Mouse (Mus musculus) stomach, embryonic 14.5 days (tissue): ENCODE measurements at regions not wholly inside any gene's neighbourhood (a gene's known extent, or its start where the extent isn't known, plus 50 kb on each side); places are given as distances from the start of the nearest gene placed in this dataset.

Experiments
- ATAC-seq: fragments of 200-750 bp; cut with Nextera tagmentation; 2 replicates; pipeline ENCODE4 v1.8.0; 2017; ENCODE audit warnings: low read depth, moderate TSS enrichment; ENCODE audit not compliant: insufficient number of reproducible peaks, insufficient read depth, low FRiP score
- H3K27ac ChIP-seq: fragments of 300-500 bp; sonication (generic); 2 replicates; pipeline ENCODE4 v1.5.1; 2014; ENCODE audit warnings: mild to moderate bottlenecking, low read length, moderate library complexity, mixed read lengths
- H3K27me3 ChIP-seq: fragments of 300-500 bp; sonication (generic); 2 replicates; pipeline ENCODE4 v1.6.1; 2014; ENCODE audit warnings: low read length, control low read depth, mixed read lengths; ENCODE audit not compliant: control insufficient read depth, insufficient read depth
- H3K36me3 ChIP-seq: fragments of 300-500 bp; sonication (generic); 2 replicates; pipeline ENCODE4 v1.6.1; 2014; ENCODE audit warnings: mild to moderate bottlenecking, control low read depth, low read length, moderate library complexity, mixed read lengths; ENCODE audit not compliant: control insufficient read depth, insufficient read depth
- H3K4me1 ChIP-seq: fragments of 300-500 bp; sonication (generic); 2 replicates; pipeline ENCODE4 v1.6.1; 2014; ENCODE audit warnings: low read length, control low read depth, mixed read lengths; ENCODE audit not compliant: control insufficient read depth, insufficient read depth
- H3K4me2 ChIP-seq: fragments of 300-500 bp; sonication (generic); replicated peaks from 2 replicates; pipeline ENCODE4 v1.6.1; 2014; ENCODE audit warnings: low read depth, low read length, control low read depth
- H3K4me3 ChIP-seq: fragments of 300-500 bp; sonication (generic); 2 replicates; pipeline ENCODE4 v1.5.1; 2014; ENCODE audit warnings: low read depth, low read length, control low read depth
- H3K9ac ChIP-seq: fragments of 300-500 bp; sonication (generic); replicated peaks from 2 replicates; pipeline ENCODE4 v1.6.1; 2014; ENCODE audit warnings: low read depth, mild to moderate bottlenecking, control low read depth, low read length, moderate library complexity, mixed read lengths
- H3K9me3 ChIP-seq: fragments of 300-500 bp; sonication (generic); 2 replicates; pipeline ENCODE4 v1.6.1; 2016; ENCODE audit warnings: low read depth, low read length, control low read depth; ENCODE audit not compliant: control insufficient read depth
- WGBS: fragments of 180-500 bp; shearing (Covaris S2); extraction: QIAGEN DNeasy Blood & Tissue Kit; methylation state at CpG from one replicate; pipeline ENCODE4 v1.1.7; 2014; 5-methylcytosine and 5-hydroxymethylcytosine counted together

- WGBS: 74% methylated on average over 6 of the region's 6 CpGs
- Histone ChIP-seq H3K4me2 (no peak overlapping the region), H3K9ac (no peak overlapping the region), H3K9me3 (no peaks in the 10 kb centered on the region), H3K4me3 (no peak overlapping the region), H3K36me3 (no peaks in the 10 kb centered on the region), H3K27ac (no peak overlapping the region), H3K4me1 (no peaks in the 10 kb centered on the region), H3K27me3 (no peaks in the 10 kb centered on the region)
- ATAC-seq: no peak
These were observed 66.5 kb downstream of the Otx2 start for GRCm38 (mm10) chr14:48607131-48607530.

- Histone ChIP-seq H3K27me3 (no peaks in the 10 kb centered on the region), H3K4me3 (no peak overlapping the region), H3K27ac (no peak overlapping the region), H3K4me2 (no peak overlapping the region), H3K36me3 (no peaks in the 10 kb centered on the region), H3K9ac (no peak overlapping the region), H3K9me3 (no peaks in the 10 kb centered on the region), H3K4me1 (no peaks in the 10 kb centered on the region)
- ATAC-seq: no peak
- 64% methylated on average over 6 of the region's 6 CpGs for WGBS
These were observed 70.1 kb downstream of the Otx2 start for GRCm38 (mm10) chr14:48603490-48603889.

- H3K4me2 ChIP-seq: no peak overlapping the region
- no peaks in the 10 kb centered on the region for H3K27me3 ChIP-seq
- no peak for ATAC-seq
- H3K9ac ChIP-seq: no peak overlapping the region
- H3K4me1 ChIP-seq: no peaks in the 10 kb centered on the region
- no peaks in the 10 kb centered on the region for H3K36me3 ChIP-seq
- no peaks in the 10 kb centered on the region for H3K9me3 ChIP-seq
- no peak overlapping the region for H3K27ac ChIP-seq
- H3K4me3 ChIP-seq: no peak overlapping the region
- WGBS: 89% methylated on average over 5 of the region's 5 CpGs
These were observed 79.3 kb downstream of the Otx2 start for GRCm38 (mm10) chr14:48594334-48594733.

GRCm38 (mm10) chr14:48593363-48593762 is 80.3 kb downstream of the Otx2 start:
- Histone ChIP-seq H3K27me3 (no peaks in the 10 kb centered on the region), H3K4me3 (no peak overlapping the region), H3K9ac (no peak overlapping the region), H3K9me3 (no peaks in the 10 kb centered on the region), H3K4me1 (no peaks in the 10 kb centered on the region), H3K27ac (no peak overlapping the region), H3K4me2 (no peak overlapping the region), H3K36me3 (no peaks in the 10 kb centered on the region)
- 83% methylated on average over 8 of the region's 8 CpGs for WGBS
- no peak for ATAC-seq

GRCm38 (mm10) chr14:48591483-48592230 is 82.0 kb downstream of the Otx2 start:
- Histone ChIP-seq H3K9ac (no peak overlapping the region), H3K4me1 (no peaks in the 10 kb centered on the region), H3K27ac (no peak overlapping the region), H3K4me3 (no peak overlapping the region), H3K9me3 (no peaks in the 10 kb centered on the region), H3K27me3 (no peaks in the 10 kb centered on the region), H3K4me2 (no peak overlapping the region), H3K36me3 (no peaks in the 10 kb centered on the region)
- ATAC-seq: peak; percentile 75
- WGBS: 46% methylated on average over 15 of the region's 15 CpGs

GRCm38 (mm10) chr14:48590426-48590825 is 83.2 kb downstream of the Otx2 start:
- Histone ChIP-seq H3K36me3 (no peaks in the 10 kb centered on the region), H3K4me3 (no peak overlapping the region), H3K27ac (no peak overlapping the region), H3K9me3 (no peaks in the 10 kb centered on the region), H3K4me2 (no peak overlapping the region), H3K27me3 (no peaks in the 10 kb centered on the region), H3K9ac (no peak overlapping the region), H3K4me1 (no peaks in the 10 kb centered on the region)
- 55% methylated on average over 14 of the region's 14 CpGs for WGBS
- no peak for ATAC-seq

GRCm38 (mm10) chr14:48589702-48590325 is 83.8 kb downstream of the Otx2 start:
- Histone ChIP-seq H3K36me3 (no peaks in the 10 kb centered on the region), H3K4me3 (no peak overlapping the region), H3K9me3 (no peaks in the 10 kb centered on the region), H3K4me2 (no peak overlapping the region), H3K4me1 (no peaks in the 10 kb centered on the region), H3K9ac (no peak overlapping the region), H3K27me3 (no peaks in the 10 kb centered on the region), H3K27ac (no peak overlapping the region)
- ATAC-seq: no peak
- 60% methylated on average over 15 of the region's 15 CpGs for WGBS

GRCm38 (mm10) chr14:48585820-48586219 is 87.8 kb downstream of the Otx2 start:
- no peak overlapping the region for H3K4me2 ChIP-seq
- no peaks in the 10 kb centered on the region for H3K27me3 ChIP-seq
- ATAC-seq: no peak
- WGBS: 97% methylated on average over 3 of the region's 3 CpGs
- no peaks in the 10 kb centered on the region for H3K36me3 ChIP-seq
- H3K9ac ChIP-seq: no peak overlapping the region
- H3K4me1 ChIP-seq: no peaks in the 10 kb centered on the region
- no peaks in the 10 kb centered on the region for H3K9me3 ChIP-seq
- H3K27ac ChIP-seq: no peak overlapping the region
- H3K4me3 ChIP-seq: no peak overlapping the region

- H3K9me3 ChIP-seq: no peaks in the 10 kb centered on the region
- H3K36me3 ChIP-seq: no peaks in the 10 kb centered on the region
- H3K4me1 ChIP-seq: no peaks in the 10 kb centered on the region
- H3K4me2 ChIP-seq: no peak overlapping the region
- no peak overlapping the region for H3K4me3 ChIP-seq
- no peak for ATAC-seq
- no peak overlapping the region for H3K27ac ChIP-seq
- WGBS: 56% methylated on average over 3 of the region's 3 CpGs
- H3K9ac ChIP-seq: no peak overlapping the region
- no peaks in the 10 kb centered on the region for H3K27me3 ChIP-seq
These were observed 89.0 kb downstream of the Otx2 start for GRCm38 (mm10) chr14:48584571-48584970.
